Mouse (Mus musculus): ENCODE data around the gene St14.
"Not testable (repeated sequence)": the region's sequence is repeated elsewhere in the genome, so short reads cannot be mapped to it uniquely, and the experiment has no call there.

The St14 gene

GRCm38 (mm10) chr9:31086085-31086753, 45.4 kb downstream of the St14 start:
- DNase-seq (ENCODE audit: low spot score) = peak; percentile 59

GRCm38 (mm10) chr9:31085556-31085955, 46.1 kb downstream of the St14 start:
- no peak for DNase-seq (ENCODE audit: low spot score)

GRCm38 (mm10) chr9:31082771-31083170, 48.9 kb downstream of the St14 start:
- DNase-seq (ENCODE audit: low spot score) = no peak

GRCm38 (mm10) chr9:31082054-31082666, 49.5 kb downstream of the St14 start:
- DNase-seq (ENCODE audit: low spot score) = peak; percentile 47

GRCm38 (mm10) chr9:31080726-31081125, 50.9 kb downstream of the St14 start:
- no peak for DNase-seq (ENCODE audit: low spot score)

- DNase-seq (ENCODE audit: low spot score) = no peak
Measured at GRCm38 (mm10) chr9:31074836-31075235, 56.8 kb downstream of the St14 start.

GRCm38 (mm10) chr9:31073797-31074196, 57.9 kb downstream of the St14 start:
- DNase-seq (ENCODE audit: low spot score) = no peak

- no peak for DNase-seq (ENCODE audit: low spot score)
Measured at GRCm38 (mm10) chr9:31072256-31072655, 59.4 kb downstream of the St14 start.

- DNase-seq (ENCODE audit: low spot score) = no peak
Measured at GRCm38 (mm10) chr9:31070706-31071105, 60.9 kb downstream of the St14 start.

- no peak for DNase-seq (ENCODE audit: low spot score)
Measured at GRCm38 (mm10) chr9:31058723-31059122, 72.9 kb downstream of the St14 start.

- not testable (repeated sequence) for DNase-seq (ENCODE audit: low spot score)
Measured at GRCm38 (mm10) chr9:31051509-31051908, 80.1 kb downstream of the St14 start.

- DNase-seq (ENCODE audit: low spot score) = no peak
Measured at GRCm38 (mm10) chr9:31050208-31050607, 81.4 kb downstream of the St14 start.

Data from layer of hippocampus, adult 9-10 months (tissue).